ENCODE assay signal across 8 mouse cellular contexts in genomic region chr7:66079364-66080230, GRCm38 (mm10). TPM values are rescaled to one million over a fixed set of nuclear protein-coding genes. Genes with fewer than 3 reads are reported as not detected.
DNase-seq lines count a peak whose midpoint lies in the region; ATAC-seq and TF ChIP-seq lines count a peak whose summit lies in the region.

TSS of gene Selenos (plus strand) at chr7:66079649.

- peak within 1 kb of the TSS; percentile 69 for H3K27ac ChIP-seq in bone marrow, adult 2 months (ENCODE audit: control insufficient read depth, insufficient read depth, low read depth, low read length, poor library complexity)
- peak within 1 kb of the TSS; percentile 87 for H3K27ac ChIP-seq in embryonic facial prominence, embryonic 15.5 days (replicated peaks)
- peak within 1 kb of the TSS; percentile 78 for H3K27ac ChIP-seq in kidney, embryonic 14.5 days (ENCODE audit: low read depth, low read length)
- peak within 1 kb of the TSS; percentile 89 for H3K27ac ChIP-seq in limb, embryonic 15.5 days

- H3K9me3 ChIP-seq in embryonic facial prominence, embryonic 15.5 days (replicated peaks) = no peaks in the 10 kb centered on the region
- no peaks in the 10 kb centered on the region for H3K9me3 ChIP-seq in kidney, embryonic 14.5 days (ENCODE audit: control insufficient read depth, low read length)
- H3K9me3 ChIP-seq in limb, embryonic 15.5 days = no peaks in the 10 kb centered on the region

- peak; percentile 96 for TF ChIP-seq POLR2A in bone marrow, adult 2 months (IDR thresholded peaks at IDR 0.05; ENCODE audit: borderline replicate concordance, control insufficient read depth, low read depth, low read length)

- H3K36me3 ChIP-seq in embryonic facial prominence, embryonic 15.5 days = peaks cover 52% of the 10 kb centered on the region
- peaks cover 51% of the 10 kb centered on the region for H3K36me3 ChIP-seq in kidney, embryonic 14.5 days (ENCODE audit: control insufficient read depth, insufficient read depth, low read length)
- H3K36me3 ChIP-seq in limb, embryonic 15.5 days = peaks cover 48% of the 10 kb centered on the region

- H3K4me1 ChIP-seq in bone marrow, adult 2 months (ENCODE audit: control insufficient read depth, insufficient read depth, low read length) = peaks cover 2% of the 10 kb centered on the region
- H3K4me1 ChIP-seq in embryonic facial prominence, embryonic 15.5 days = peaks cover 30% of the 10 kb centered on the region
- H3K4me1 ChIP-seq in kidney, embryonic 14.5 days (ENCODE audit: control insufficient read depth, insufficient read depth, low read length) = peaks cover 8% of the 10 kb centered on the region
- H3K4me1 ChIP-seq in limb, embryonic 15.5 days = peaks cover 25% of the 10 kb centered on the region

- under 1% methylated on average over 65 of the region's 65 CpGs for WGBS in bone marrow, adult 2 months
- WGBS in embryonic facial prominence, embryonic 15.5 days = under 1% methylated on average over 65 of the region's 65 CpGs
- under 1% methylated on average over 63 of the region's 65 CpGs for WGBS in kidney, embryonic 14.5 days
- WGBS in limb, embryonic 15.5 days = under 1% methylated on average over 62 of the region's 65 CpGs

- peak within 1 kb of the TSS; percentile 73 for H3K4me3 ChIP-seq in bone marrow, adult 2 months (replicated peaks; ENCODE audit: control insufficient read depth, low read depth, low read length)
- peak within 1 kb of the TSS; percentile 92 for H3K4me3 ChIP-seq in embryonic facial prominence, embryonic 15.5 days (replicated peaks)
- peak within 1 kb of the TSS; percentile 81 for H3K4me3 ChIP-seq in kidney, embryonic 14.5 days (ENCODE audit: low read length)
- H3K4me3 ChIP-seq in limb, embryonic 15.5 days = peak within 1 kb of the TSS; percentile 88

- ATAC-seq in embryonic facial prominence, embryonic 15.5 days (ENCODE audit: insufficient number of reproducible peaks, low FRiP score, low TSS enrichment, low read depth) = peak; percentile 99
- peak; percentile 100 for ATAC-seq in kidney, embryonic 14.5 days (ENCODE audit: low FRiP score, low TSS enrichment)
- peak; percentile 98 for ATAC-seq in limb, embryonic 15.5 days (ENCODE audit: insufficient number of reproducible peaks, low FRiP score, low TSS enrichment, low read depth)

- H3K27me3 ChIP-seq in embryonic facial prominence, embryonic 15.5 days = no peaks in the 10 kb centered on the region
- H3K27me3 ChIP-seq in kidney, embryonic 14.5 days (ENCODE audit: control insufficient read depth, insufficient read depth, low read length) = no peaks in the 10 kb centered on the region
- no peaks in the 10 kb centered on the region for H3K27me3 ChIP-seq in limb, embryonic 15.5 days

- TF ChIP-seq CTCF in bone marrow, adult 2 months (IDR thresholded peaks at IDR 0.05; ENCODE audit: control insufficient read depth, insufficient read depth, low read length) = no peak

- peak; percentile 99 for DNase-seq in 416B (ENCODE audit: low read depth)
- DNase-seq in heart, adult 9 months (ENCODE audit: low spot score in 2 of 2) = peak; percentile 94 to 95
- DNase-seq in monocyte, adult 2 months (ENCODE audit: low read depth in 1 of 2, low spot score in 2 of 2) = peak; percentile 93 to 94
- peak; percentile 96 to 97 for DNase-seq in spleen, postnatal 36 days (ENCODE audit: low spot score in 2 of 2)

- H3K4me2 ChIP-seq in embryonic facial prominence, embryonic 15.5 days (replicated peaks) = peak within 1 kb of the TSS; percentile 71
- peak within 1 kb of the TSS; percentile 81 for H3K4me2 ChIP-seq in kidney, embryonic 14.5 days (replicated peaks; ENCODE audit: low read depth, low read length)
- peak within 1 kb of the TSS; percentile 63 for H3K4me2 ChIP-seq in limb, embryonic 15.5 days

- peak within 1 kb of the TSS; percentile 76 for H3K9ac ChIP-seq in embryonic facial prominence, embryonic 15.5 days
- H3K9ac ChIP-seq in kidney, embryonic 14.5 days (ENCODE audit: low read depth, low read length) = peak within 1 kb of the TSS; percentile 79
- H3K9ac ChIP-seq in limb, embryonic 15.5 days = peak within 1 kb of the TSS; percentile 78

RNA-seq across cellular contexts. Expression of gene Selenos, which starts in this region (rescaled TPM):
- polyA plus RNA-seq in bone marrow, adult 2 months (2011; ENCODE audit: insufficient read depth, insufficient read length, low replicate concordance, missing spikeins) = 19.1 and 33.2 TPM in 2 replicates
- 133 and 142 TPM in 2 replicates for polyA plus RNA-seq in embryonic facial prominence, embryonic 15.5 days (2015; fragmentation: Nextera tagmentation; extraction: Ambion mirVana)
- polyA plus RNA-seq in kidney, embryonic 14.5 days (2014; fragmentation: Nextera tagmentation; extraction: Ambion mirVana) = 96.6 and 108 TPM in 2 replicates
- polyA plus RNA-seq in limb, embryonic 15.5 days (2015; fragmentation: Nextera tagmentation; extraction: Ambion mirVana) = 154 TPM in 2 replicates

Comparison
In these comparisons a context has a peak if more than half of its experiments do, and no peak if none do; other contexts are left out.
1. Peak in every context shown above with its lines: DNase-seq, ATAC-seq, H3K4me3 ChIP-seq and H3K27ac ChIP-seq.